Mouse (Mus musculus): ENCODE data around the gene Sec61b. TPM values are rescaled to one million over a fixed set of nuclear protein-coding genes. Genes with fewer than 3 reads are reported as not detected.

Sec61b gene
- polyA plus RNA-seq, 1 experiment from 2014 or later: 378 TPM

Other genes with a start within 250 kb of the Sec61b start
- 90.0 and 110 TPM in 2 replicates for gene Tgfbr1, start 121.4 kb upstream of the Sec61b start, polyA plus RNA-seq (2016; fragmentation: Nextera tagmentation; extraction: Ambion mirVana)
- gene Alg2, start 325 bp upstream of the Sec61b start, polyA plus RNA-seq (2016; fragmentation: Nextera tagmentation; extraction: Ambion mirVana): 93.2 and 110 TPM in 2 replicates